Mouse (Mus musculus): Measurements from ENCODE around the gene Ak4. TPM values are rescaled to one million over a fixed set of nuclear protein-coding genes. Genes with fewer than 3 reads are reported as not detected.
"Not testable (repeated sequence)": the region's sequence is repeated elsewhere in the genome, so short reads cannot be mapped to it uniquely, and the experiment has no call there.

Ak4 gene
- total RNA-seq (2021), result 10 to 100 TPM; 25.3 to 27.9 TPM
- long read RNA-seq, experiment 1, full-length matches to known transcripts, result 4 of 12 reads
- long read RNA-seq, experiment 1, partial matches to known transcripts, result 2 of 12 reads
- long read RNA-seq, experiment 1, other reads (novel, unspliced or antisense), result 6 of 12 reads
- long read RNA-seq, experiment 2, full-length matches to known transcripts, result 7 of 19 reads
- long read RNA-seq, experiment 2, partial matches to known transcripts, result 6 of 19 reads
- long read RNA-seq, experiment 2, other reads (novel, unspliced or antisense), result 6 of 19 reads

- intact Hi-C loops (cut with DNase I), result loop anchor here (5.0 kb wide), 1 partner anchor 62 kb away; no protein-coding TSS in a partner anchor
These were observed at the start of gene Ak4 for GRCm38 (mm10) chr4:101419151-101419910. Gene Ak4 (plus strand): TSS chr4:101419277.

GRCm38 (mm10) chr4:101369738-101370275, 49.3 kb upstream of the Ak4 start:
- intact Hi-C loops (cut with DNase I), result no loop called here
- no peak for DNase-seq (ENCODE audit: low spot score in 2 of 2)

More at GRCm38 (mm10) chr4:101419151-101419910, at the start of gene Ak4:
- DNase-seq (ENCODE audit: low spot score in 2 of 2), result peak; percentile 35 to 56

- DNase-seq (ENCODE audit: low spot score in 2 of 2), result no peak
- intact Hi-C loops (cut with DNase I), result no loop called here
These were observed 46.8 kb upstream of the Ak4 start for GRCm38 (mm10) chr4:101372283-101372682.

DNA sequence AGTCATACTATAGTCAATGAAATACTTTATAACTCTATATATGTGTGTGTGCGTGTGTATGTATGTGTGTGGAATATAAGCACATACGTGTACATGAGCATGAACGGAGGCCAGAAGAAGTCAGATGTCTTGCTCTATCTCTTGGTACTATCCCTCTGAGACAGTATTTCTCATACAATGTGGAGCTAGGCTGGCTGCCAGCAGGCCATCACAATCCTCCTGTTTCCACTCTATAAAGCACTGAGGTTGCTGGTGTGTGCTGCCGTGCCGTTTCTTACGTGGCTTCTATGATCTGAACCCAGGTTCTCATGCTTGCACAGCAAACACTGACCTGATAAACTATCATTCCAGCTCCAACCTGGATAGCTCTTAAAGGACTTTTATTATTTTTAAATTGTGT, 46.3 kb upstream of the Ak4 start:
- no peak for DNase-seq (ENCODE audit: low spot score in 2 of 2)
- intact Hi-C loops (cut with DNase I), result no loop called here

DNA sequence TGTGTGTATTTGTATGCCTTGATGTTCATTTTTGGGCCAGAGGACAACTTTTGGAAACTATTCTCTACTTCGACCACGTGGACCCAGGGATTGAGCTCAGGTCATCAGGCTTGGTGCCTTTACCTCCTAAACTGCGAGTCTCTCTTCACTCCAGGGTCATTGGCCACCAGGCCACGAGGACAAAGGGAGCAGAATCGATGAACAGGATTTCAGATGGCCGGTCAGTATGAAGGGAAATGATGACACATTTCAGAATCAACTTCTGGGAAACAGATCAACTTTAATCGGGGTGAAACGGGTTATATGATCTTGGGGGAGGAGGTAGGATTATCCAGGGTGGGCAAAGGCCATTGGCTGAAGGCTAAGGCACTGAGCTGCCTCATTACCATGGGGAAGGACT, 45.0 kb upstream of the Ak4 start:
- intact Hi-C loops (cut with DNase I), result no loop called here
- DNase-seq (ENCODE audit: low spot score in 2 of 2), result no peak

- intact Hi-C loops (cut with DNase I), result no loop called here
- DNase-seq (ENCODE audit: low spot score in 2 of 2), result no peak
These were observed 42.2 kb upstream of the Ak4 start for GRCm38 (mm10) chr4:101376835-101377234.

GRCm38 (mm10) chr4:101378241-101378640, 40.8 kb upstream of the Ak4 start:
- DNase-seq (ENCODE audit: low spot score in 2 of 2), result no peak
- intact Hi-C loops (cut with DNase I), result no loop called here

GRCm38 (mm10) chr4:101378778-101379177, 40.3 kb upstream of the Ak4 start:
- intact Hi-C loops (cut with DNase I), result no loop called here
- DNase-seq (ENCODE audit: low spot score in 2 of 2), result no peak

- intact Hi-C loops (cut with DNase I), result loop anchor here (10.0 kb wide), 1 partner anchor 610 kb away; no protein-coding TSS in a partner anchor
These were observed 34.1 kb upstream of the Ak4 start for GRCm38 (mm10) chr4:101385002-101385401.

DNA sequence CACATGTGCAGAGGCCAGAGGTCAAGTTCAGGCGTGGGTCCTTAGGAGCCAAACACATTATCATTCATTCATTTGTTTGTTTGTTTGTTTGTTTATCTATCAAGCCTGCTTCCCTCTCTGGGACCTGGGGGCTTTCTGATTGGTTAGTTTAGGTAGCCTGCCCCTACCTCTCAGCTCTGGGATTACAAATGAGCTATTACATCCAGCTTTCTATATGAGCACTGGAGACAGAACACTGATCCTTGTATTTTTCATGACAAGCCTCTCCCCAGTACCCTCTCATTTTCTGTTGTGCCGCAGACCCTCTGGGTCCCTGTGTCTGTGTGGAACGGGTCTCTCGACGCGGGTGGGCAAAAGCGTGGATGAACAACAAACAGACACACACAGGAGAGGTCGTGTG, 30.8 kb upstream of the Ak4 start:
- DNase-seq (ENCODE audit: low spot score in 2 of 2), result no peak
- intact Hi-C loops (cut with DNase I), result loop anchor here (10.0 kb wide), 1 partner anchor 607 kb away; no protein-coding TSS in a partner anchor

More at GRCm38 (mm10) chr4:101385002-101385401, 34.1 kb upstream of the Ak4 start:
- DNase-seq (ENCODE audit: low spot score in 2 of 2), result peak; percentile 12 to 33

DNA sequence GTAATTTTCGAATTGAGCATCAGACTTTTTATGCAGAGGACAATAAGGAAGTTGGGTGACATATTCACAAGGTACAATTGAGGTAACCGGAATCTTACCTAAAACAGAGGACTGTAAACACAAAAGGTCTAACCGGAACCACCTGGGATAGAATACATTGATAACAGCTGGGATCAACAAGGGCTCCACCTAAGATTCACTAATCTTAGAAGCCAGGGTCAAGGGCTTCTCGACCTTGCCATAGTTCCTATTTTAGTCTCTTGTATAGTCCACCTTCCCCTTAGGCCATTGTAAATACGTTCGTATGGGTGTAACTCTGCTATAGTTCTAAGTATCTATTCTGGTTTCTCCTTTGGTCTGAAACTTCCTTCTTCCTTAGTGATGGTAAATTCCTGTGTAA, 30.4 kb upstream of the Ak4 start:
- intact Hi-C loops (cut with DNase I), result loop anchor here (10.0 kb wide), 1 partner anchor 606 kb away; no protein-coding TSS in a partner anchor
- not testable (repeated sequence) for DNase-seq (ENCODE audit: low spot score in 2 of 2)

- DNase-seq (ENCODE audit: low spot score in 2 of 2), result no peak
- intact Hi-C loops (cut with DNase I), result loop anchor here (5.0 kb wide), 1 partner anchor 65 kb away; no protein-coding TSS in a partner anchor
These were observed 26.8 kb upstream of the Ak4 start for GRCm38 (mm10) chr4:101392229-101392628.

GRCm38 (mm10) chr4:101393292-101393711, 25.8 kb upstream of the Ak4 start:
- intact Hi-C loops (cut with DNase I), result loop anchor here (5.0 kb wide), 1 partner anchor 64 kb away; no protein-coding TSS in a partner anchor

DNA sequence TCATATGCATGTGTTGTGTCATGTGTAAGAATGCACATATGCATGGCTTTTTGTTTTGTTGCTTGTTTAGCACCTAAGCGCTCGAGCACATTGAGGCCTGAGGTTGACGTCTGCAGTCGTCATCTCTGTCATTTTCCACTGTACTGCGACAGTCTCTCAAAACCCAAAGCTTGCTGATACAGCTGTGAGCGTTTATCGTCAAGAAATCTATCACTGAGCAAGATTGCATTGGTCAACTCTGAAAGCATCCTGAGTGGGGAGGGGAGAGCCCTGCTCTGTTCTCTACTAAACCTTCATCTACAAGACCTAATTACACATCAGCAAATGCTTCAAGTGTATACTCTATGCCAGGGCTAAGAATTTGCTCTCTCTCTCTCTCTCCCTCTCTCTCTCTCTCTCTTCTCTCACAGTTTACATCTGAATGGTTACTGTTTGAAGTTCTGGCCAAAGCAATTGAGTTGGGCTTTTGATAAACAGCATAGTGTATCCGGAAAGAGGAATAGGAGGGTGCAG, 24.0 kb upstream of the Ak4 start:
- no peak for DNase-seq (ENCODE audit: low spot score in 2 of 2)

More at GRCm38 (mm10) chr4:101393292-101393711, 25.8 kb upstream of the Ak4 start:
- no peak for DNase-seq (ENCODE audit: low spot score in 2 of 2)

DNA sequence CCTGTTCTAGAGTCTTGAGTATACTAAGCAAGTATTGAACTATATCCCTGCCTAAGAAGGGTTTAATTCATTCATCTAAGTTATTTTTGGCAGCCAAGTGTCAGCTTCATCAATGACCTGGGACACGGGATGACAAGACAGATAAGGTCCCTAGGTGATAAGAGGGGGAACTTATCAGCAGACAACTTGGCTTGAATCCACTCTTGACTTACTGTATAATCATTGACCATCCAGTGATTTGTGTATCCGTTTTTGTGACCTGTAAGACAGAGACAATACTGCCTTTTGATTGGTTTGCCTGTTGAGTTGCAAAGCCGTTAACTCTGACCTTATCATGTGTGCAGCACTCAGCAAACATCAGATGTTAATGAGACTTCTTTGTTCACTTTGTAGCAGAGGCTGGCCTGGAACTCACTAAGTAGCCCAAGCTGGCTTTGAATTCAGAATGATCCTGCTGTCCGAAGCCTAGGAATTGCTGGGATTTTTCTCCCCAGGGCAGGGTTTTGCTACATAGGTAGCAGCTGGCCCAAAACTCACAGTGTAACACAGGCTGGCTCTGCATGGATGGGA, 19.0 kb upstream of the Ak4 start:
- DNase-seq (ENCODE audit: low spot score in 2 of 2), result no peak
- intact Hi-C loops (cut with DNase I), result no loop called here

More for the DNA sequence above, 24.0 kb upstream of the Ak4 start:
- intact Hi-C loops (cut with DNase I), result no loop called here

DNA sequence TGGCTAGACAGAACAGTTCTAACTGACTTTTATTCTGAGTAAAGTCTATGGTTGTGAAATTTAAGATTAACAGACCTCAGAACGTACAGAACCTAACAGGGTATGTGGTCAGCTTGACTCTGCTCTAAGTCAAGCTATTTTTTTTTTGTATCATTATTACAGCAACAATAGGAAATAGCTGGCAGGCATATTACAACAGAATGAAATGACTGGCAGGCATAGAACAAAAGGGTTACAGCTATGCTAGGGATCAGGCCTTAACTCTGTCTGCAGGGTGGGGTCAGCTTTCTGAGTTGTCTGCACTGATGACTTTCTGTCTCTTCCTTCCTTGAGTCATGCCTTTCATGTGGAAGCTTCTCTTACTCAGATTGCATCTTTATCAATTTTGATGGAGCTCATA, 17.1 kb upstream of the Ak4 start:
- DNase-seq (ENCODE audit: low spot score in 2 of 2), result no peak
- intact Hi-C loops (cut with DNase I), result no loop called here

DNA sequence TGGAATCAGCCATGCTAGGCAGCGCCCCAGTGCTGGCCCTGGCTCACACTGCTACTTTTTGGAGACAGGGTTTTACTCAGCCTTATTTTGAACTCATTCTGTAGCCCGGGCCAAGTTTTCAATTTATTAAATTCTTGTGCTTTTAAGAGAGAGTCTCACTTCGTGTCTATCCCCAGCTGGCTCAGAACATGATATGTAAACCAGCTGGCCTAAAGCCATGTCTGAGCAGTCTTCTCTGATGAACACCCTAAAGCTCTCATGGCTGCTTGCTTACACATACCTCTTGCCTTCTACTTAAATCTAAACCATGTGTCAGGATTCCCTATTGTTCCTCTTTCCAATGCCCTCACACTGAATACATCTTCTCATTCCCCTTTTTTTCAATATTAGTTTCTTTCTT, 14.2 kb upstream of the Ak4 start:
- intact Hi-C loops (cut with DNase I), result no loop called here
- peak; percentile 44 to 60 for DNase-seq (ENCODE audit: low spot score in 2 of 2)

DNA sequence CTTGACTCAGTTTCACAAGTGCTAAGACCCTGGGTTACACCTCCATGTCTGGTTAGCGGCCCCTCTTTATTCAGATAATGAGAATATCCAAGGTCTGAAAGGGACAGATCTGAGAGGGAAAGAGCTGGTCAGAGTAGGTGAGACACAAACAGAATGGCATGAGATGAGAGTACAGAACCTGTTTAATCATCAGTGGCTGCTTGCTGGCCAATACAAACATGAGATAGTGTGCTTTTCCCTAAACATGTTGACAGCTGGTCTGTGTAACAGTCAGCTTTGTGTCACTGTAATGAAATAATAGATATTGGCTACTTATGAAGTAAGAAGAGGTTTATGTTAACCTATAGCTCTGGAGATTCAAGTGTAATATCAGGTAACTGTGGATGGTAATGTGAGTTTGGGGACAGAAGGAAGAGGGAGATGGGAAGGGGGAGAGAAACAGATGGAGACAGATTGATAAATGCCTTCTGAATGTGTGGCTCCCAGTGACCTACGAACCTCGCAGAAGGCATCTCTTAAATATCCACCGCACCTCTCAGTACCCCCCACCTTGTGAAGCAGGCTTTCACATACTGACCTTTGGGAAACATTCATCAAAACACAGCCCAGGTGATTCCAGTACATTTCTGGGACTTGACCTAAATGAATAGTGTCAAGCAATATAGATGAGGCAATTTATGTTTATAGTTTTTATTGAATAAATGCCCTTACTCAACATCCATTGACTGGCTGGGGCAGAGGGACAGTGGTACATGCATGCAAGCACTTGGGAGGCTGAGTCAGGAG, 12.5 kb upstream of the Ak4 start:
- DNase-seq (ENCODE audit: low spot score in 2 of 2), result no peak
- intact Hi-C loops (cut with DNase I), result no loop called here

DNA sequence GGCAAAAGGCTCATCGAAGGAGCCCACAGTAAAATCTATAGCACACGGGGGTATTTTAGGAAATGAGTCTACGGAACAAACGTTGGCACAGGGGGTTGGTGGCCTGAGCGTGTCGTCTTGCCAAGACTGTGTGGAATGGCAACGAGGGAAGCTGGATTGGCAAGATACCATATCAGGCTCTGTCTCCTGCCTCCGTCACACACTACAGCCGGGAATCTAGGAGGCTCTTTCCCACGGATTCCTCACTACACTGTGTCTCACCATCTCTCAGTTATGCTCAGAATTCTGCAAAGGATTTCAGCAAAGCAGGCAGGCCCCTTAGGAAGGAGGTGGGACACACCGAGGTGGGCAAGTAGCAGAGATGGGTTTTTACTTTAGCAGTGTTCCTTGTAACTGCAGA, 2.1 kb upstream of the Ak4 start:
- peak in 1 of 2 experiments; percentile 43 for DNase-seq (ENCODE audit: low spot score in 2 of 2)
- intact Hi-C loops (cut with DNase I), result loop anchor here (5.0 kb wide), 1 partner anchor 60 kb away; no protein-coding TSS in a partner anchor

Measured in left cerebral cortex, postnatal 14 days (tissue).